Mouse (Mus musculus) heart, embryonic 16.5 days (tissue): Measurements from ENCODE around the gene Slc39a10. TPM values are rescaled to one million over a fixed set of nuclear protein-coding genes. Genes with fewer than 3 reads are reported as not detected.

Experiments
- ATAC-seq: fragments of 200-750 bp; cut with Nextera tagmentation; replicated peaks from 2 replicates; pipeline ENCODE4 v1.8.0; 2017; ENCODE audit warnings: moderate number of reproducible peaks; ENCODE audit not compliant: insufficient read depth, low FRiP score; ENCODE audit errors: extremely low read depth
- H3K27ac ChIP-seq: fragments of 300-500 bp; sonication (generic); 2 replicates; pipeline ENCODE4 v1.5.1; 2014; ENCODE audit warnings: mild to moderate bottlenecking, low read length, control low read depth, moderate library complexity
- H3K27me3 ChIP-seq: fragments of 300-500 bp; sonication (generic); 2 replicates; pipeline ENCODE4 v1.6.1; 2014; ENCODE audit warnings: low read length, mixed read lengths; ENCODE audit not compliant: control insufficient read depth, insufficient read depth
- H3K36me3 ChIP-seq: fragments of 300-500 bp; sonication (generic); 2 replicates; pipeline ENCODE4 v1.6.1; 2014; ENCODE audit not compliant: control insufficient read depth, insufficient read depth
- H3K4me1 ChIP-seq: fragments of 300-500 bp; sonication (generic); 2 replicates; pipeline ENCODE4 v1.6.1; 2014; ENCODE audit warnings: low read length, mixed read lengths; ENCODE audit not compliant: control insufficient read depth, insufficient read depth
- H3K4me2 ChIP-seq: fragments of 300-500 bp; sonication (generic); 2 replicates; pipeline ENCODE4 v1.6.1; 2014; ENCODE audit warnings: low read depth, mild to moderate bottlenecking, control low read depth, low read length
- H3K4me3 ChIP-seq: fragments of 300-500 bp; sonication (generic); 2 replicates; pipeline ENCODE4 v1.5.1; 2014; ENCODE audit warnings: mild to moderate bottlenecking, control low read depth, low read length
- H3K9ac ChIP-seq: fragments of 300-500 bp; sonication (generic); 2 replicates; pipeline ENCODE4 v1.6.1; 2014; ENCODE audit warnings: low read length, control low read depth
- H3K9me3 ChIP-seq: fragments of 300-500 bp; sonication (generic); replicated peaks from 2 replicates; pipeline ENCODE4 v1.6.1; 2016; ENCODE audit warnings: low read length; ENCODE audit not compliant: control insufficient read depth
- WGBS: fragments of 180-500 bp; shearing (Covaris S2); extraction: QIAGEN DNeasy Blood & Tissue Kit; methylation state at CpG from one replicate; pipeline ENCODE4 v1.1.7; 2014; 5-methylcytosine and 5-hydroxymethylcytosine counted together
- polyA plus RNA-seq: library from polyadenylated mRNA; unstranded; fragments of >200 nt; fragmentation: Nextera tagmentation; extraction: Ambion mirVana; gene quantifications from 2 replicates; pipeline ENCODE4 v1.2.1, GENCODE M21; 2015

Gene Slc39a10
- polyA plus RNA-seq, 1 experiment from 2014 or later = 17.0 TPM

GRCm38 (mm10) chr1:46912506-46913156 lies 20.0 kb upstream of the Slc39a10 start:
- no peak overlapping the region for H3K27ac ChIP-seq
- 71% methylated on average over 1 of the region's 1 CpGs for WGBS
- no peak for ATAC-seq
- no peak overlapping the region for H3K9ac ChIP-seq
- no peaks in the 10 kb centered on the region for H3K27me3 ChIP-seq
- no peak overlapping the region for H3K4me3 ChIP-seq
- H3K4me1 ChIP-seq = no peaks in the 10 kb centered on the region
- H3K9me3 ChIP-seq = peaks cover 4% of the 10 kb centered on the region
- no peak overlapping the region for H3K4me2 ChIP-seq
- H3K36me3 ChIP-seq = no peaks in the 10 kb centered on the region

GRCm38 (mm10) chr1:46910154-46910553 lies 17.5 kb upstream of the Slc39a10 start:
- Histone ChIP-seq H3K4me3 (no peak overlapping the region), H3K9me3 (peaks cover 4% of the 10 kb centered on the region), H3K27ac (no peak overlapping the region), H3K9ac (no peak overlapping the region), H3K36me3 (no peaks in the 10 kb centered on the region), H3K27me3 (no peaks in the 10 kb centered on the region), H3K4me2 (no peak overlapping the region), H3K4me1 (no peaks in the 10 kb centered on the region)
- WGBS = 83% methylated on average over 3 of the region's 3 CpGs
- no peak for ATAC-seq

GRCm38 (mm10) chr1:46905706-46906105 lies 13.1 kb upstream of the Slc39a10 start:
- Histone ChIP-seq H3K4me1 (no peaks in the 10 kb centered on the region), H3K4me3 (no peak overlapping the region), H3K36me3 (no peaks in the 10 kb centered on the region), H3K27ac (no peak overlapping the region), H3K9me3 (no peaks in the 10 kb centered on the region), H3K27me3 (no peaks in the 10 kb centered on the region), H3K9ac (no peak overlapping the region), H3K4me2 (no peak overlapping the region)
- 75% methylated on average over 5 of the region's 5 CpGs for WGBS
- no peak for ATAC-seq

- no peak overlapping the region for H3K27ac ChIP-seq
- no peaks in the 10 kb centered on the region for H3K27me3 ChIP-seq
- no peak for ATAC-seq
- H3K36me3 ChIP-seq = no peaks in the 10 kb centered on the region
- H3K9ac ChIP-seq = no peak overlapping the region
- no peak overlapping the region for H3K4me3 ChIP-seq
- 57% methylated on average over 2 of the region's 2 CpGs for WGBS
- H3K4me1 ChIP-seq = no peaks in the 10 kb centered on the region
- no peaks in the 10 kb centered on the region for H3K9me3 ChIP-seq
- no peak overlapping the region for H3K4me2 ChIP-seq
These were observed 9.5 kb upstream of the Slc39a10 start for GRCm38 (mm10) chr1:46902102-46902683.

- Histone ChIP-seq H3K4me3 (no peak overlapping the region), H3K4me2 (no peak overlapping the region; the same call in 1 of the 2 replicates), H3K27ac (no peak overlapping the region), H3K9me3 (no peaks in the 10 kb centered on the region), H3K9ac (no peak overlapping the region), H3K36me3 (no peaks in the 10 kb centered on the region), H3K4me1 (no peaks in the 10 kb centered on the region), H3K27me3 (no peaks in the 10 kb centered on the region)
- no peak for ATAC-seq
- 17% methylated on average over 7 of the region's 7 CpGs for WGBS
These were observed 1.7 kb upstream of the Slc39a10 start for GRCm38 (mm10) chr1:46894281-46894842.

- H3K4me1 ChIP-seq = peaks cover 8% of the 10 kb centered on the region
- no peaks in the 10 kb centered on the region for H3K27me3 ChIP-seq
- H3K9ac ChIP-seq = no peak overlapping the region
- no peak overlapping the region for H3K27ac ChIP-seq
- H3K4me2 ChIP-seq = no peak overlapping the region
- ATAC-seq = no peak
- no peak overlapping the region for H3K4me3 ChIP-seq
- WGBS = 37% methylated on average over 4 of the region's 4 CpGs
- no peaks in the 10 kb centered on the region for H3K9me3 ChIP-seq
- H3K36me3 ChIP-seq = no peaks in the 10 kb centered on the region
These were observed 3.9 kb downstream of the Slc39a10 start for GRCm38 (mm10) chr1:46888726-46889125.

GRCm38 (mm10) chr1:46888324-46888723 lies 4.3 kb downstream of the Slc39a10 start:
- Histone ChIP-seq H3K27me3 (no peaks in the 10 kb centered on the region), H3K27ac (no peak overlapping the region), H3K9ac (no peak overlapping the region), H3K4me2 (peak overlapping the region; percentile 39), H3K4me1 (peaks cover 8% of the 10 kb centered on the region), H3K36me3 (no peaks in the 10 kb centered on the region), H3K9me3 (no peaks in the 10 kb centered on the region), H3K4me3 (no peak overlapping the region)
- WGBS = 9% methylated on average over 2 of the region's 2 CpGs
- no peak for ATAC-seq

GRCm38 (mm10) chr1:46887908-46888307 lies 4.7 kb downstream of the Slc39a10 start:
- H3K9ac ChIP-seq = no peak overlapping the region
- H3K4me2 ChIP-seq = peak overlapping the region; percentile 39
- H3K27me3 ChIP-seq = no peaks in the 10 kb centered on the region
- H3K36me3 ChIP-seq = no peaks in the 10 kb centered on the region
- H3K4me3 ChIP-seq = peak overlapping the region; percentile 9
- no peaks in the 10 kb centered on the region for H3K9me3 ChIP-seq
- no peak overlapping the region for H3K27ac ChIP-seq
- no peak for ATAC-seq
- H3K4me1 ChIP-seq = peaks cover 8% of the 10 kb centered on the region
- WGBS = 12% methylated on average over 6 of the region's 6 CpGs

- no peak for ATAC-seq
- H3K4me1 ChIP-seq = peaks cover 8% of the 10 kb centered on the region
- H3K27me3 ChIP-seq = no peaks in the 10 kb centered on the region
- H3K4me3 ChIP-seq = no peak overlapping the region
- WGBS = 40% methylated on average over 9 of the region's 9 CpGs
- no peaks in the 10 kb centered on the region for H3K9me3 ChIP-seq
- H3K9ac ChIP-seq = no peak overlapping the region
- H3K4me2 ChIP-seq = no peak overlapping the region
- H3K27ac ChIP-seq = no peak overlapping the region
- no peaks in the 10 kb centered on the region for H3K36me3 ChIP-seq
These were observed 6.6 kb downstream of the Slc39a10 start for GRCm38 (mm10) chr1:46886091-46886490.
